Mouse (Mus musculus) embryonic facial prominence, embryonic 11.5 days (tissue): ENCODE measurements around the gene Mybbp1a. TPM values are rescaled to one million over a fixed set of nuclear protein-coding genes. Genes with fewer than 3 reads are reported as not detected.
"Not testable (repeated sequence)": the region's sequence is repeated elsewhere in the genome, so short reads cannot be mapped to it uniquely, and the experiment has no call there.

Experiments used
- ATAC-seq: fragments of 200-750 bp; cut with Nextera tagmentation; replicated peaks from 2 replicates; pipeline ENCODE4 v1.8.0; 2017; ENCODE audit warnings: low read depth; ENCODE audit not compliant: insufficient number of reproducible peaks, low FRiP score, low TSS enrichment
- DNase-seq: peaks from one replicate; pipeline ENCODE4 v3.0.0-alpha.2; 2015; ENCODE audit warnings: low spot score
- H3K27ac ChIP-seq: fragments of 300-500 bp; sonication (generic); replicated peaks from 2 replicates; pipeline ENCODE4 v1.5.1; 2014; ENCODE audit warnings: mild to moderate bottlenecking, low read depth, low read length, control low read depth
- H3K27me3 ChIP-seq: fragments of 300-500 bp; sonication (generic); 2 replicates; pipeline ENCODE4 v1.6.1; 2014; ENCODE audit warnings: mild to moderate bottlenecking, low read length, moderate library complexity, mixed read lengths; ENCODE audit not compliant: control insufficient read depth, insufficient read depth
- H3K36me3 ChIP-seq: fragments of 300-500 bp; sonication (generic); replicated peaks from 2 replicates; pipeline ENCODE4 v1.6.1; 2014; ENCODE audit warnings: low read depth, mild to moderate bottlenecking, low read length, moderate library complexity, mixed read lengths; ENCODE audit not compliant: control insufficient read depth, insufficient read depth
- H3K4me1 ChIP-seq: fragments of 300-500 bp; sonication (generic); 2 replicates; pipeline ENCODE4 v1.6.1; 2014; ENCODE audit warnings: low read length, mixed read lengths; ENCODE audit not compliant: control insufficient read depth, insufficient read depth
- H3K4me2 ChIP-seq: fragments of 300-500 bp; sonication (generic); 2 replicates; pipeline ENCODE4 v1.6.1; 2014; ENCODE audit warnings: low read depth, mild to moderate bottlenecking, control low read depth, low read length, moderate library complexity
- H3K4me3 ChIP-seq: fragments of 300-500 bp; sonication (generic); 2 replicates; pipeline ENCODE4 v1.5.1; 2014; ENCODE audit warnings: low read depth, low read length, control low read depth
- H3K9ac ChIP-seq: fragments of 300-500 bp; sonication (generic); replicated peaks from 2 replicates; pipeline ENCODE4 v1.6.1; 2014; ENCODE audit warnings: mild to moderate bottlenecking, control low read depth, low read length
- H3K9me3 ChIP-seq: fragments of 300-500 bp; sonication (generic); replicated peaks from 2 replicates; pipeline ENCODE4 v1.6.1; 2016; ENCODE audit warnings: mild to moderate bottlenecking, low read length, inconsistent platforms, mixed read lengths; ENCODE audit not compliant: control insufficient read depth
- WGBS: fragments of 180-500 bp; shearing (Covaris S2); extraction: QIAGEN DNeasy Blood & Tissue Kit; methylation state at CpG from one replicate; pipeline ENCODE4 v1.1.7; 2014; 5-methylcytosine and 5-hydroxymethylcytosine counted together
- polyA plus RNA-seq: library from polyadenylated mRNA; unstranded; fragments of >200 nt; fragmentation: Nextera tagmentation; extraction: Ambion mirVana; gene quantifications from 2 replicates; pipeline ENCODE4 v1.2.1, GENCODE M21; 2014

Mybbp1a gene
- polyA plus RNA-seq, 1 experiment from 2014 or later: 191 TPM

DNA sequence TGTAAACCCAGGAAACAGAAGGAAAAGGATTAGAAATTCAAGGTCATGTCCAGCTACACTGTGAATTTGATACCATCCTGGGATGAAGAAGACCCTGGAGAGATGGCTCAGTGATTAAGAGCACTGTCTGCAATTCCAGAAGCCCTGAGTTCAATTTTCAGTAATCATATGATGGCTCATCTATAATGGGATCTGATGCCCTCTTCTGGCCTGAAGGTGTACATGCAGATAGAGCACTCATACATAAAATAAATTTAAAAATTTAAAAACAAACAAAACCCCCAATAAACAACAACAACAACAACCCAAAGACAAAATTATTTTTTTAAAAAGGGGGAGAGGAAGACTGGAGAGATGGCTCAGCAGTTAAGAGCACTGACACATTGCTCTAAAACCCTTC lies 14.3 kb upstream of the Mybbp1a start:
- Histone ChIP-seq H3K9ac (no peak overlapping the region), H3K4me1 (no peaks in the 10 kb centered on the region), H3K4me3 (no peak overlapping the region), H3K27me3 (no peaks in the 10 kb centered on the region), H3K4me2 (no peak overlapping the region), H3K9me3 (no peaks in the 10 kb centered on the region), H3K36me3 (no peaks in the 10 kb centered on the region), H3K27ac (no peak overlapping the region)
- no peak for DNase-seq
- ATAC-seq: no peak

DNA sequence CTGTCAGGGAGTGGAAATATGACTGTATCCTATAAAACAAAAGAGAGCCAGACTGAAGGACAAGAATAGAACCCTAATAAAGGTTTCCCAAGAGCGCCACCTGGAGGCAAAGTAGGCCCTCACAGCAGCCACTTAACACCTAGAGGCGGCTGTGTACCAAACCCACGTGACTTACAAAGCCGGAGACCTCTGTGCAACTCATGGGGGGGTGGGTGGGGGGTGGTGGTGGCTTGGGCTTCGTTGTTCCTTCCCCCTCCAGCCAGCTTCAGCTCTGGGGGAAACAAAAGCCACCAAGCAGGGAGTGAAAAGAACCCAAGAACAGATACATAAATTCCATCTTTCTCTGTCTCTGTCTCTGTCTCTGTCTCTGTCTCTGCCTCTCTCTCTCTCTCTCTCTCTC lies 12.5 kb upstream of the Mybbp1a start:
- H3K9me3 ChIP-seq: no peaks in the 10 kb centered on the region
- DNase-seq: peak; percentile 79
- H3K36me3 ChIP-seq: no peaks in the 10 kb centered on the region
- H3K4me1 ChIP-seq: no peaks in the 10 kb centered on the region
- no peak overlapping the region for H3K9ac ChIP-seq
- no peak overlapping the region for H3K4me3 ChIP-seq
- ATAC-seq: no peak
- H3K4me2 ChIP-seq: no peak overlapping the region
- WGBS: 0% methylated on average over 5 of the region's 5 CpGs
- H3K27me3 ChIP-seq: no peaks in the 10 kb centered on the region
- H3K27ac ChIP-seq: no peak overlapping the region

DNA sequence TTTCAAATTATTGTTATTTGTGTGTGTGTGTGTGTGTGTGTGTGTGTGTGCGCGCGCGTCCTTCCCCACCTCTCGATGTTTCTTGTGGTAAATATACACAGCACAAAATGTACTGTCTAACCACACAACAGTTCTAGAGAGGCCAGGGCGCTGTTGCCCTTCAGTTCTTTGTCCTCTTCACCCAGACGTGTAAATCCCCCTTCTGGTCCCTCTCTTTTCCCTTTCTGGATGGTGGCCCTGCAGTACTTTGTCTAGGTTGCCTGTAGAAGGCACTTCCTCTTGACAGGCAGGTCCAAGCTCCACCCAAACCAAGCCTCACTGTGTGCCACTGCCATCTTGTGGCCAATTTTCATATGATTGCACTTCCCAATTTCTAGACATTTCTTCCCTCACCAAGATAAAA lies 11.9 kb upstream of the Mybbp1a start:
- H3K27ac ChIP-seq: no peak overlapping the region
- WGBS: 37% methylated on average over 7 of the region's 7 CpGs
- H3K9ac ChIP-seq: no peak overlapping the region
- no peak overlapping the region for H3K4me3 ChIP-seq
- DNase-seq (peak; percentile 84), ATAC-seq (no peak; the same call in 1 of the 2 replicates)
- H3K36me3 ChIP-seq: no peaks in the 10 kb centered on the region
- no peaks in the 10 kb centered on the region for H3K27me3 ChIP-seq
- no peak overlapping the region for H3K4me2 ChIP-seq
- H3K9me3 ChIP-seq: no peaks in the 10 kb centered on the region
- no peaks in the 10 kb centered on the region for H3K4me1 ChIP-seq

DNA sequence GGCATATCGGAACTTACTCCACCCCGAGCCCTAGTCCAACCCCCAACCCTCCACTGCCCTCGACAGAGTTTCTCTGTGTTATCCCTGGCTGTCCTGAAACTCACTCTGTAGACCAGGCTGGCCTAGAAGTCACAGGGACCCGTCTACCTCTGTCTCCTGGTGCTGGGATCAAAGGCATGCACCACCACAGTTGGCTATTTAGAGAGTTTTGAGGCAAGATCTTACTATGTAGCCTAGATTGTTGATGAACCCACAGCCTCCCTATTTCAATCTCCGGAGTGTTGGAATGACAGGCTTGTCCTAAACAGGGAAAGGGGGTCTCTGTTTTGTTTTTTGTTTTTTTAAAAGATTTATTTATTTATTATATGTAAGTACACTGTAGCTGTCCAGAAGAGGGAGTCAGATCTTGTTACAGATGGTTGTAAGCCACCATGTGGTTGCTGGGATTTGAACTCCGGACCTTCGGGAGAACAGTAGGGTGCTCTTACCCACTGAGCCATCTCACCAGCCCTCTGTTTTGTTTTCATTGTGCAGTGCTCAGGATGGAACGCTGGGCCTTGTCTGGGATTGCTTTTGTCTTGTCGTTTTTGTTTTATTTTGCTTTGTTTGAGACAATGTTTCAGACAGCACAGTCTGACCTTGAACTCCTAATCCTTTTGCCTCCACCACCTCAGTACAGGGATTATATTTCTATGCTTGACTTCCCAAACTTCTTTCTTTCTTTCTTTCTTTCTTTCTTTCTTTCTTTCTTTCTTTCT lies 10.7 kb upstream of the Mybbp1a start:
- H3K9ac ChIP-seq, ATAC-seq, H3K27ac ChIP-seq, H3K4me2 ChIP-seq, H3K4me1 ChIP-seq, DNase-seq, H3K27me3 ChIP-seq, H3K36me3 ChIP-seq, H3K9me3 ChIP-seq, H3K4me3 ChIP-seq: not testable (repeated sequence)
- WGBS: 66% methylated on average over 9 of the region's 9 CpGs

DNA sequence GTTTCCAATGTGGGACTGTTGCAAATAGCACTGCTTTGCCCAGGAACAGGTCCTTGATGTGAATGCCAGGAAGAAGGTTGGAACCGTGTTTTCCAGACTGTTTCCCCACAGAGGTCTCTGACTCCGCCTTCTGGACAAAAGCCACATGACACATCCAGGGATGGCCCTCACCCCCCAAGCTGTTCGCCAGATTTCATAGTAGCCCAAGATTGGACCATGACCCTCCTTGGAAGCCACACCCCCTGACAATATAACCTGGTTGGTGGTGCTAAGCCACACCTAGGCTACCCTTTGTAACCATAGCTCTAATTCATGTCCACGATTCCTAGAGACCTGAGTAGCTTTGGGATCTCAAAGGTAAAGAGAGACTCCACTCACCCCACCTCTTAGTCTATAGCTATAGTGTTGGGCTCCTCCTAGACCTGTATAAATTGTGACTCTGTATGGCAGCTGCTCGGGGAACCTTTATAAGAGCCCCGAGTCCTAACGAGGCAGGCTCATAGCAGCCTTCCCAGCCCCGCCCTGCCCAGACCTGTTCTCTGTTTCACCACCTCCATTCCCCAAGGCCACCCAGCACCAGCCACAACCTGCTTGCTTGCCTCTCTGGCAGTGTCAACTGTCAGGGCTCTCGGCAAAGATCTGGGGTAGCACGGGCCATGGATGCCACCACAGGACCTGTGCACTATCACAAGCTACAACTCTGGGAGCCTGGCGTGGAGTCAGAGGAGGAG lies 6.0 kb upstream of the Mybbp1a start, which contains the start of gene Ggt6:
Gene Ggt6 (plus strand): TSS at position 564 of the 731 bp plus-strand sequence.
- H3K36me3 ChIP-seq: no peaks in the 10 kb centered on the region
- no peaks in the 10 kb centered on the region for H3K27me3 ChIP-seq
- H3K4me3 ChIP-seq: no peak within 1 kb of the TSS
- 68% methylated on average over 11 of the region's 11 CpGs for WGBS
- H3K9ac ChIP-seq: no peak within 1 kb of the TSS
- DNase-seq: no peak
- H3K27ac ChIP-seq: no peak within 1 kb of the TSS
- no peak within 1 kb of the TSS for H3K4me2 ChIP-seq
- H3K9me3 ChIP-seq: no peaks in the 10 kb centered on the region
- no peaks in the 10 kb centered on the region for H3K4me1 ChIP-seq
- no peak for ATAC-seq

DNA sequence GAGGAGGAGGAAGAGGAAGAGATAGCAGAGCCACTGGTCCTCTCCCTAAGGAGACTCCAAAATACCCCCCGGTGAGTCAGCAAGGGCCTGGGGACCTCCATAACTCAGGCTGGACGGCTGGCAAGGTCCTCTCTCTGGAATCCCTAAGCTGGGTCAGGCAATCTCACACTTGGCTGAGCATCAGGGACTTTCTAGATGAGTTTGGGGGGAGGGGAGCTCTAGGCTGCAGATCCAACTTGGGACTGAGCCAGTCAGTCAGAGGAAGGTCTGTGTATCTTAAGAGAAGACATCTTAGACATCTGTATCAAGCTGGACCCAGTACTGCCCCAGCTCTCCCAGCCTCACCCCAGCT lies 5.5 kb upstream of the Mybbp1a start:
- H3K4me1 ChIP-seq: no peaks in the 10 kb centered on the region
- DNase-seq: no peak
- no peaks in the 10 kb centered on the region for H3K9me3 ChIP-seq
- ATAC-seq: no peak
- WGBS: 62% methylated on average over 2 of the region's 2 CpGs
- H3K9ac ChIP-seq: no peak overlapping the region
- no peak overlapping the region for H3K4me2 ChIP-seq
- no peaks in the 10 kb centered on the region for H3K27me3 ChIP-seq
- no peak overlapping the region for H3K27ac ChIP-seq
- no peak overlapping the region for H3K4me3 ChIP-seq
- no peaks in the 10 kb centered on the region for H3K36me3 ChIP-seq

DNA sequence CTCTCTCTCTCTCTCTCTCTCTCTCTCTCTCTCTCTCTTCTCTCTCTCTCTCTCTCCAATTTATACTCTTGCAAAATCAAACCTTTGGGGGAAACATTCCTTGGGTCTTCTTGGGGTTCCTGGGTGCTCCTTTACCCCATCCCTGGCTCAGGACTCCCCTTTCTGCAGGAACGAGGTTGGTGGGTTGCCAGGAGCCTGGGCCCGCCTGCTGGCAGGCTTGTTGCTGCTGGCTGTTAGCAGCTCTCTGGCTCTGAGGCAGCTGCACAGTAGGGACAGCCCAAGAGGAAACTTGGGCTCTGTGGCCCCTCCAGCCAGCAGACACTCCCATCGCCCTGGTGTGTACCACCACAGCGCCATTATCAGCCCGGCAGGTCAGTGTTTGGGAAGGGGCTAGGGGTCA lies 4.9 kb upstream of the Mybbp1a start:
- DNase-seq (no peak), ATAC-seq (no peak)
- Histone ChIP-seq H3K9me3 (no peaks in the 10 kb centered on the region), H3K36me3 (no peaks in the 10 kb centered on the region), H3K4me2 (no peak overlapping the region), H3K4me1 (no peaks in the 10 kb centered on the region), H3K9ac (no peak overlapping the region), H3K4me3 (no peak overlapping the region), H3K27me3 (no peaks in the 10 kb centered on the region), H3K27ac (no peak overlapping the region)
- 76% methylated on average over 5 of the region's 5 CpGs for WGBS
